Mouse (Mus musculus) stomach, postnatal 0 days (tissue): Measurements from ENCODE around the gene Eml4.

Experiments
- CTCF ChIP-seq: IDR thresholded peaks from 2 replicates; pipeline ENCODE4 v1.5.1; 2016; ENCODE audit warnings: antibody characterized with exemption, low read depth, mild to moderate bottlenecking, moderate library complexity
- EP300 ChIP-seq: optimal IDR thresholded peaks from 2 replicates; pipeline ENCODE3; 2016; ENCODE audit warnings: antibody characterized with exemption

GRCm38 (mm10) chr17:83307641-83308296 lies 43.0 kb upstream of the Eml4 start:
- no peak for TF ChIP-seq CTCF
- TF ChIP-seq EP300, result no peak
